Mouse (Mus musculus): ENCODE measurements around the gene Cyp4a14.

GRCm38 (mm10) chr4:115496001-115496400 lies at the start of gene Cyp4a14:
- TF ChIP-seq CTCF (IDR thresholded peaks at IDR 0.05; ENCODE audit: borderline replicate concordance, extremely low read depth, insufficient read depth, insufficient read length) (no peak), POLR2A (IDR thresholded peaks at IDR 0.05; ENCODE audit: borderline replicate concordance, extremely low read depth, insufficient read depth, insufficient read length, poor library complexity, severe bottlenecking) (no peak)

Measured in brain, embryonic 14.5 days (tissue).